Mouse (Mus musculus) cortical plate, adult 2 months (tissue): ENCODE data around the gene Ipo4.

Source experiments
- CTCF ChIP-seq: fragments of 200-500 bp; IDR thresholded peaks from 2 replicates; pipeline ENCODE4 v1.5.1; 2011; ENCODE audit warnings: mild to moderate bottlenecking, control low read depth, low read length; ENCODE audit not compliant: insufficient read depth; ENCODE audit errors: extremely low read depth
- POLR2A ChIP-seq: fragments of 200-500 bp; IDR thresholded peaks from 2 replicates; pipeline ENCODE4 v1.6.1; 2011; ENCODE audit warnings: mild to moderate bottlenecking, low read length, control low read depth; ENCODE audit not compliant: insufficient read depth; ENCODE audit errors: extremely low read depth

- TF ChIP-seq CTCF, result no peak
- no peak for TF ChIP-seq POLR2A
Measured at GRCm38 (mm10) chr14:55618486-55619195, 17.1 kb downstream of the Ipo4 start.
